Mouse (Mus musculus) heart, embryonic 14.5 days (tissue): ENCODE measurements around the gene Slco1a5. TPM values are rescaled to one million over a fixed set of nuclear protein-coding genes. Genes with fewer than 3 reads are reported as not detected.

Experiments used
- ATAC-seq: fragments of 200-750 bp; cut with Nextera tagmentation; 2 replicates; pipeline ENCODE4 v1.8.0; 2017; ENCODE audit warnings: low read depth, moderate TSS enrichment; ENCODE audit not compliant: insufficient number of reproducible peaks, insufficient read depth, low FRiP score
- H3K27ac ChIP-seq, 2 experiments: fragments of 200-500 bp in 1 of 2; fragments of 300-500 bp in 1 of 2; sonication (generic) in 1 of 2; replicated peaks in 1 of 2; 2 replicates each; pipeline ENCODE4 v1.5.1; 2012 to 2014; ENCODE audit warnings: low read depth in 2 of 2, low read length in 2 of 2, control low read depth in 1 of 2, mild to moderate bottlenecking in 1 of 2, mixed read lengths in 1 of 2; ENCODE audit not compliant: control insufficient read depth in 1 of 2, insufficient read depth in 1 of 2
- H3K27me3 ChIP-seq: fragments of 300-500 bp; sonication (generic); 2 replicates; pipeline ENCODE4 v1.6.1; 2014; ENCODE audit warnings: mild to moderate bottlenecking, low read length, control low read depth; ENCODE audit not compliant: control insufficient read depth, insufficient read depth
- H3K36me3 ChIP-seq: fragments of 300-500 bp; sonication (generic); 2 replicates; pipeline ENCODE4 v1.6.1; 2014; ENCODE audit warnings: mild to moderate bottlenecking, control low read depth, low read length, mixed read lengths; ENCODE audit not compliant: control insufficient read depth, insufficient read depth
- H3K4me1 ChIP-seq, 2 experiments: fragments of 200-500 bp in 1 of 2; fragments of 300-500 bp in 1 of 2; sonication (generic) in 1 of 2; 2 replicates each; pipeline ENCODE4 v1.6.1; 2012 to 2014; ENCODE audit warnings: low read length in 2 of 2, control low read depth in 1 of 2, mixed read lengths in 1 of 2; ENCODE audit not compliant: control insufficient read depth in 2 of 2, insufficient read depth in 2 of 2
- H3K4me2 ChIP-seq: fragments of 300-500 bp; sonication (generic); 2 replicates; pipeline ENCODE4 v1.6.1; 2014; ENCODE audit warnings: mild to moderate bottlenecking, low read length
- H3K4me3 ChIP-seq, 2 experiments: fragments of 200-500 bp in 1 of 2; fragments of 300-500 bp in 1 of 2; sonication (generic) in 1 of 2; 2 replicates each; pipeline ENCODE4 v1.5.1; 2012 to 2014; ENCODE audit warnings: low read length in 2 of 2, mild to moderate bottlenecking in 2 of 2, control low read depth in 1 of 2, low read depth in 1 of 2, moderate library complexity in 1 of 2; ENCODE audit not compliant: control insufficient read depth in 1 of 2, insufficient read depth in 1 of 2
- H3K9ac ChIP-seq: fragments of 300-500 bp; sonication (generic); 2 replicates; pipeline ENCODE4 v1.6.1; 2014; ENCODE audit warnings: mild to moderate bottlenecking, low read length
- H3K9me3 ChIP-seq: fragments of 300-500 bp; sonication (generic); 2 replicates; pipeline ENCODE4 v1.6.1; 2016; ENCODE audit warnings: low read length, control low read depth; ENCODE audit not compliant: control insufficient read depth
- whole genome bisulfite sequencing: fragments of 180-500 bp; shearing (Covaris S2); extraction: QIAGEN DNeasy Blood & Tissue Kit; methylation state at CpG from one replicate; pipeline ENCODE4 v1.1.7; 2014; 5-methylcytosine and 5-hydroxymethylcytosine counted together
- polyA plus RNA-seq: library from polyadenylated mRNA; unstranded; fragments of >200 nt; fragmentation: Nextera tagmentation; extraction: Ambion mirVana; gene quantifications from 2 replicates; pipeline ENCODE4 v1.2.1, GENCODE M21; 2014

Gene Slco1a5
- polyA plus RNA-seq, 1 experiment from 2014 or later: not detected

DNA sequence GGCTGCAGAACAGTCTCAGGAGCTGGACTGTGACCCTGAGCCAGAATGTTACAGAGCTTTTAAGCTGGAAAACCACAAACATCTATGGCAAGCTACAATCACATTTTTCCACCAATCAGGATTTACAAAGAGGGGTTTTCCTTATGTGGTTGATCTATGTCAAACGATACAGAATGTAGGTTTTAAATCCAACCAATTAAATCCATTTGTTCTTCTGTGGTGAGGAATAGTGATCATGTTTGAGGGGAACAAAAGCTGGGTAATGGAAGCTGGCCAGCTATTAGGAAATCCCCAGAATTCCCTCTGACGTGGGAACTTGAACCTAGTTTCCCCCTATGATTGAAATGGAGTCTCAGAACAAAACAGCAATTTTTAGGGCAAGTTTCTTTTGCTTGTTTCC lies 16.2 kb upstream of the Slco1a5 start:
- 66% methylated on average over 2 of the region's 2 CpGs for WGBS
- no peaks in the 10 kb centered on the region for H3K27me3 ChIP-seq
- no peak for ATAC-seq

DNA sequence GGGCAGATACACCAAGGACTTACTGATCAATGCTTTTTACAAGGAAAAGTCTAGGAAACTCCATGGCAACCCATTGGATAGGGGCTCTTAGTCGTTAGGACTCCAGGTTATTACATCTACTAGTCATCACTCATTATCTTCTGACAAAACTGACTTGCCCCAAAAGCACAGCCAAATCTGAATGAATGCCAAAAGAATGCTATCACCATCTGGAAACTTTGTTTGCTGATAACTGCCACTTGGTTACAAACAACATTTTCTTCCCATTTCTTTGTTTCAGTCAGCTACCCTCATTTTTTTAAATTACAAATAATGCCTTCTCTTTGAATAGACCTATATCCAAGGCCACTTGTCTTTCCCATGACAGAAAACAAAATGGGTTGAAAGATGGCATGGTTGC lies 6.4 kb upstream of the Slco1a5 start:
- Histone ChIP-seq H3K9ac (no peak overlapping the region), H3K27me3 (no peaks in the 10 kb centered on the region), H3K27ac (no peak overlapping the region), H3K4me1 (no peaks in the 10 kb centered on the region), H3K4me2 (no peak overlapping the region), H3K36me3 (no peaks in the 10 kb centered on the region), H3K9me3 (no peaks in the 10 kb centered on the region), H3K4me3 (no peak overlapping the region)
- no peak for ATAC-seq
- 59% methylated on average over 1 of the region's 1 CpGs for WGBS

More for the DNA sequence above, 16.2 kb upstream of the Slco1a5 start:
- Histone ChIP-seq H3K9me3 (no peaks in the 10 kb centered on the region), H3K9ac (no peak overlapping the region), H3K36me3 (no peaks in the 10 kb centered on the region), H3K4me3 (no peak overlapping the region), H3K27ac (no peak overlapping the region), H3K4me2 (no peak overlapping the region), H3K4me1 (no peaks in the 10 kb centered on the region)

DNA sequence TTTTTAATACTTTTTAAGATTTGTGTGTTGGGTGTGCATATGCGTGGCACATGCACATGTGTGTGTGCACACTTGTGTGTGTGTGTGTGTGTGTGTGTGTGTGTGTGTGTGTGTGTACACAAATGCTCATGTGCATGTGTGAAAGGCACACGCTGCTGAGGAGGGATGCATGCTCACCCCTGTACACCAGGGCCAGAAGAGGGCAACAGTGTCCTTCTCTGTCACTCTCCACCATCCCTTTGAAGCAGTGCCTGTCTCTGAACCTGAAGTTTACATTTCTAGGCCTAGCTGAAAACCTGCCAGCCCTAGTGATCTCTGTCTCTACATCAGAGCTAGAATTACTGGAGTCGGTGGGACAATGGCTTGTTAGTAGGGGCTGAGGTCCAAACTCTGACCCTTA lies 3.8 kb upstream of the Slco1a5 start:
- Histone ChIP-seq H3K9me3 (no peaks in the 10 kb centered on the region), H3K27ac (no peak overlapping the region), H3K9ac (no peak overlapping the region), H3K36me3 (no peaks in the 10 kb centered on the region), H3K4me2 (no peak overlapping the region), H3K4me1 (no peaks in the 10 kb centered on the region), H3K4me3 (no peak overlapping the region), H3K27me3 (no peaks in the 10 kb centered on the region)
- ATAC-seq: no peak
- 80% methylated on average over 3 of the region's 3 CpGs for WGBS

GRCm38 (mm10) chr6:142317106-142317505 lies 5.7 kb downstream of the Slco1a5 start:
- no peak overlapping the region for H3K4me2 ChIP-seq
- no peak overlapping the region for H3K9ac ChIP-seq
- ATAC-seq: no peak

DNA sequence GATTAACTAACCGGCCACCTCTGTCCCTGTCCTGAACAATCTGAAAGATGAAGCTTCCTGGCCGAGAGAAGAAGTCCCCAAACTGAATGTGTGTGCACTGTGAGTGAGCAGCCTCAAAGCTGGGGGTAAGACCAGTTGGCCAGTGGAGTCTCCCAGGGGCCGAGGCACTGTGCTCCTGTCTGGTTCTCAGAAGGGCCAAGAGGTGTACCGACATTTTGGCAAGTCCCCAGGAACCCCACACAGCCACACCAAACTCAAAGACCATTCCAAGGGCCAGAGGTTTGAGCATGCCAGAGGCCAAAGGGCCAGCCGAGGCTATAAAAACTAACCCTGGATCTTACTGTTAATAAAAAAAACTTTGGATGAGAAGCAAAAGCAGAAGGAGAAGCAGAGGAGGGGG lies 8.5 kb downstream of the Slco1a5 start:
- Histone ChIP-seq H3K4me2 (no peak overlapping the region), H3K36me3 (no peaks in the 10 kb centered on the region), H3K27me3 (no peaks in the 10 kb centered on the region), H3K4me3 (no peak overlapping the region), H3K9ac (no peak overlapping the region), H3K27ac (no peak overlapping the region), H3K4me1 (no peaks in the 10 kb centered on the region), H3K9me3 (peaks cover 4% of the 10 kb centered on the region)
- 65% methylated on average over 5 of the region's 5 CpGs for WGBS
- no peak for ATAC-seq

More at GRCm38 (mm10) chr6:142317106-142317505, 5.7 kb downstream of the Slco1a5 start:
- no peak overlapping the region for H3K4me3 ChIP-seq
- no peaks in the 10 kb centered on the region for H3K9me3 ChIP-seq
- H3K27ac ChIP-seq: no peak overlapping the region
- no peaks in the 10 kb centered on the region for H3K27me3 ChIP-seq
- H3K36me3 ChIP-seq: no peaks in the 10 kb centered on the region
- H3K4me1 ChIP-seq: no peaks in the 10 kb centered on the region

DNA sequence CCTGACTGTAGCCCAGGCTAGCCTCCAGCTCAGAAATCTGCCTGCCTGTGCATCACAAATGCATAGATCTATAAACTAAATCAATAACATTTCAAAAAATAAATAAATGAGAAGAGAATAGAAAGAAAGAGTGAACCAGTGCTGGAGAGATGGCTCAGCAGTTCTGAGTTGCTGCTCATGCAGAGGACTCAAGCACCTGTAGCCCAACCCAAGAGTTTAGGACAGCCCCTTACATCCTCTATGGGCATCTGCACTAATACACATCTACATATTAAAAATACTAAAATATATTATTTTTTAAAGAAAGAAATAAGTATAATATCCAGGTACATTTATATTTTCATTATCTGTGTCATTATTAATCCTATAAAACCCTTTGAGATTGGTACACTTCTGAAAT lies 17.7 kb downstream of the Slco1a5 start:
- Histone ChIP-seq H3K4me3 (no peak overlapping the region), H3K4me1 (no peaks in the 10 kb centered on the region), H3K9me3 (peaks cover 9% of the 10 kb centered on the region), H3K4me2 (no peak overlapping the region), H3K9ac (no peak overlapping the region), H3K36me3 (no peaks in the 10 kb centered on the region), H3K27ac (no peak overlapping the region), H3K27me3 (no peaks in the 10 kb centered on the region)
- ATAC-seq: no peak

GRCm38 (mm10) chr6:142298098-142298497 lies 24.7 kb downstream of the Slco1a5 start, which contains the start of gene Iapp:
Gene Iapp (plus strand): TSS chr6:142298423.
- Histone ChIP-seq H3K36me3 (no peaks in the 10 kb centered on the region), H3K4me3 (no peak within 1 kb of the TSS), H3K4me1 (no peaks in the 10 kb centered on the region), H3K27ac (no peak within 1 kb of the TSS), H3K9ac (no peak within 1 kb of the TSS), H3K9me3 (no peaks in the 10 kb centered on the region), H3K27me3 (no peaks in the 10 kb centered on the region), H3K4me2 (no peak within 1 kb of the TSS)
- 63% methylated on average over 4 of the region's 4 CpGs for WGBS
- ATAC-seq: no peak

GRCm38 (mm10) chr6:142289413-142290118 lies 33.2 kb downstream of the Slco1a5 start:
- H3K9ac ChIP-seq: no peak overlapping the region
- no peak for ATAC-seq
- no peaks in the 10 kb centered on the region for H3K27me3 ChIP-seq
- no peak overlapping the region for H3K27ac ChIP-seq
- no peak overlapping the region for H3K4me2 ChIP-seq
- H3K36me3 ChIP-seq: no peaks in the 10 kb centered on the region
- H3K4me3 ChIP-seq: no peak overlapping the region
- no peaks in the 10 kb centered on the region for H3K9me3 ChIP-seq
- no peaks in the 10 kb centered on the region for H3K4me1 ChIP-seq
- 76% methylated on average over 12 of the region's 12 CpGs for WGBS
